Mouse (Mus musculus) adrenal gland, postnatal 36 days (tissue): ENCODE measurements around the gene Tprg. TPM values are rescaled to one million over a fixed set of nuclear protein-coding genes. Genes with fewer than 3 reads are reported as not detected.

Source experiments
- DNase-seq, 2 experiments: peaks; one replicate each; pipeline ENCODE4 v3.0.0; 2021; ENCODE audit warnings: mixed read lengths in 1 of 2
- total RNA-seq, 2 experiments: library from RNA; stranded (reverse); gene quantifications; 2 replicates each; pipeline ENCODE4 v1.2.3; 2021

Tprg gene
- total RNA-seq, 2 experiments from 2014 or later, result not detected

GRCm38 (mm10) chr16:25425376-25425775 is 138.8 kb downstream of the Tprg start:
- DNase-seq, result no peak

GRCm38 (mm10) chr16:25426261-25426660 is 139.6 kb downstream of the Tprg start:
- no peak for DNase-seq

GRCm38 (mm10) chr16:25440039-25440438 is 153.4 kb downstream of the Tprg start:
- no peak for DNase-seq

GRCm38 (mm10) chr16:25445580-25445979 is 159.0 kb downstream of the Tprg start:
- DNase-seq, result no peak

- no peak for DNase-seq
Observed at GRCm38 (mm10) chr16:25451511-25451910, 164.9 kb downstream of the Tprg start.

GRCm38 (mm10) chr16:25464732-25465131 is 178.1 kb downstream of the Tprg start:
- DNase-seq, result no peak

GRCm38 (mm10) chr16:25465435-25466139 is 179.0 kb downstream of the Tprg start:
- DNase-seq, result no peak

- no peak for DNase-seq
Observed at GRCm38 (mm10) chr16:25468040-25468439, 181.4 kb downstream of the Tprg start.

- no peak for DNase-seq
Observed at GRCm38 (mm10) chr16:25468662-25469061, 182.0 kb downstream of the Tprg start.
